Mouse (Mus musculus): ENCODE data around the gene Nrgn.

The Nrgn gene

DNA sequence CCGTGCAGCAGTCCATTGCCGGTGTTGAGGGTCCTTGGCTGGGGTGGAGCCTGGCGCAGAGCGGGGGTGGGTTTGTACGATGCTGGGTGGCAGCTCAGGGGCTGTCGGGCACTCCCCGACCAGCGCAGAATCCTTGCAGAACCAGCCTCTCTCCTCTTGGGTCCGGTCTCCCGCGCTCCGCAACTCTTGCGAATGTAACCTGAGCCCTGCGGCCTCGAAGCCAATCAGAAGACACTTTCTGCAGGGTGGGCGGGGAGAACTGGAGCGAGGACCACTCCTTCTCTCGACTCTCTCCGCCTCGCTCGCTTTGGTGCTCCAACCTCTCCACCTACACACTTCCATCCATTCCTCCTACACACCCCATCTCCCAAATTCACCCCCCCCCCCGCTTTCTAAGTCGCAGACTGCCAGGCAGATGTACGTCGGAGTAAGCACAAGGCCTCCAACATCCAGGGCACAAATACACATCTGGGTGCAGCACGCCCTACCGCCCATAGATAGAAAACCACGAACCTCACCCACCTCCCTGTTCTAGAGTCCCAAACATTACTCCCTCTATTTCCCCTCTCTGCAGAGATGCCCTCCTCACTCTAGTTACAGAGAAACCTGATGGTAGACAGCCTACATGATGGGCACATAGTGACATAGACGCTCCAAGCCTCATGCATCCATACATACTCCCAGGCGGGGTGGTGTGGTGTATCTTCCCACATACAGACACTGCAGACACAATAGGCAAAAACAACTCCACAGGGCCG is at the start of gene Nrgn:
TSS of gene Nrgn (minus strand) at position 369 of the 758 bp plus-strand sequence.
- peak; percentile 80 for DNase-seq (ENCODE audit: low spot score)

GRCm38 (mm10) chr9:37600538-37601205 is 48.0 kb upstream of the Nrgn start:
- DNase-seq (ENCODE audit: low spot score), result no peak

DNA sequence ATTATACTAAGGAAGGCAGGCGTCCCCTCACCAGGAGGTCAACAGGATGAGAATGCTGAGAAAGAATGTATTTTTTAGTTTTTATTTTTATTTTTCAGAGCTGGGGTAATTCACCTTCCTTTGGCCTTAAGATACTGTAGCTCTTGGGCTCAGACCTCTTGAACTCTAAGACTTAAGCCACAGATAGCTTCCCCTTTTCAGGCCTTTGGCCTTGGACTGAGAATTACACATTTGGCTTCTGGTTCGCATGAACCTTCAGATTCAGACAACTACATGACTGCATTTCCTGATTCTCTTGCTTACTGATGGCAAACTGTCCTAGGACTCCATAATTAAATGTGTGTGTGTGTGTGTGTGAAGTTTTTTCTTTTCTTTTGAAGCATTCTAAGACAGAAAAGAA is 45.9 kb upstream of the Nrgn start:
- DNase-seq (ENCODE audit: low spot score), result no peak

GRCm38 (mm10) chr9:37595570-37595969 is 42.9 kb upstream of the Nrgn start:
- no peak for DNase-seq (ENCODE audit: low spot score)

GRCm38 (mm10) chr9:37593690-37594089 is 41.0 kb upstream of the Nrgn start:
- no peak for DNase-seq (ENCODE audit: low spot score)

GRCm38 (mm10) chr9:37592633-37593032 is 39.9 kb upstream of the Nrgn start:
- no peak for DNase-seq (ENCODE audit: low spot score)

DNA sequence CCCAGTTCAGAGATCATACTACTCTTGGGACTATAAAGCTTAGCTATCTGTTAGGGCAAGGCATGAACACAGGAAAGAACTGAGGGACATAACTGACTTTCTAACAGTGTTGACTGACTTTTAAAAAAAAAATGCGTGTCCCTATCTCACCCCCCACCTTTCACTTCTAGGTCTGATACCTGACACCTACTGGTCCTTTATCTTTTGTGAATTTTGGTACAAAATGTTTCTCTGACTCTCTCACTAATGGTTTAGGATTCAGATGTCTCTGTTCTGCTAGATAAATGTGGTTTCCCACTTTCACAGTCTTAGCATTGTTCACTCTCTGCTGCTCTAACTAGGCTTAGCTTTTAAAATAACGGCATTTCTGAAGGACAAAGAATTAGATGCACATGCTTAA is 39.3 kb upstream of the Nrgn start:
- no peak for DNase-seq (ENCODE audit: low spot score)

DNA sequence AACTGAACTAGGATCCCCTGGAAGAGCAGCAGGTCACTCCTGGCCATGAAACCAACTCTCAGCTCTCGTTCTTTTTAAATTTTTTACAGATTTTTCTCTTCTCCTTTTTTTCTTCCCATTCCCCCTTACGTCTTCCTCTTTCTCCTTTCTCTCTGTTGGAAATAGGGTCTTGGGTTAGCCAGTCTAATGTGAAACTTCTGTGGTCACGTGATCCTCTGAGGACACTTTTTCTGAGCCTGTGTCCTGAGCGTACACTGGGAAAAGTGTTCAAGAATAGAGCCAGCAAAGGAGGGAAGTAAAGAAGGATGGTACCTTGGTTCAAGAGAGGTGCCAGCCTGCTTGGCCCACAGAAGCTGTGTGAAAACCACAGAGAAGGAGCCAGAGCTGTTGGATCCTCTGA is 37.7 kb upstream of the Nrgn start:
- DNase-seq (ENCODE audit: low spot score), result no peak

- no peak for DNase-seq (ENCODE audit: low spot score)
Measured at GRCm38 (mm10) chr9:37586718-37587117, 34.0 kb upstream of the Nrgn start.

DNA sequence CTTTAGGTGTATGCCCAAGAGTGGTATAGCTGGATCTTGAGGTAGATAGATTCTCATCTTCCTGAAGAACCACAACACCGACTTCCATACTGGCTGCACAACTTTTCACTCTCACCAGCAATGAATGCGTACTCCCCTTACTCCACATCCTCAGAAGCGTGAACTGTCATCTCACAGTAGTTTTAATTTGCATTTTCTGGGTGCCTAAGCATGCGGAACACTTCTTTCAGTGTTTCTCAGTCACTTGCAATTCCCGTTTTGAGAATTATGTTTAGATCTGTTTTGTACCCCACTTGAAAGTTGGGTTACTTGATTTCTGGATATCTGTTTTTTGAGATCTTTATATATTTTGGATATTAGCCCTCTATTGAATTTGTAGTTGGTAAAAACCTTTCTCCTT is 30.9 kb upstream of the Nrgn start:
- DNase-seq (ENCODE audit: low spot score), result no peak

GRCm38 (mm10) chr9:37576436-37576930 is 23.8 kb upstream of the Nrgn start:
- DNase-seq (ENCODE audit: low spot score), result peak; percentile 58

DNA sequence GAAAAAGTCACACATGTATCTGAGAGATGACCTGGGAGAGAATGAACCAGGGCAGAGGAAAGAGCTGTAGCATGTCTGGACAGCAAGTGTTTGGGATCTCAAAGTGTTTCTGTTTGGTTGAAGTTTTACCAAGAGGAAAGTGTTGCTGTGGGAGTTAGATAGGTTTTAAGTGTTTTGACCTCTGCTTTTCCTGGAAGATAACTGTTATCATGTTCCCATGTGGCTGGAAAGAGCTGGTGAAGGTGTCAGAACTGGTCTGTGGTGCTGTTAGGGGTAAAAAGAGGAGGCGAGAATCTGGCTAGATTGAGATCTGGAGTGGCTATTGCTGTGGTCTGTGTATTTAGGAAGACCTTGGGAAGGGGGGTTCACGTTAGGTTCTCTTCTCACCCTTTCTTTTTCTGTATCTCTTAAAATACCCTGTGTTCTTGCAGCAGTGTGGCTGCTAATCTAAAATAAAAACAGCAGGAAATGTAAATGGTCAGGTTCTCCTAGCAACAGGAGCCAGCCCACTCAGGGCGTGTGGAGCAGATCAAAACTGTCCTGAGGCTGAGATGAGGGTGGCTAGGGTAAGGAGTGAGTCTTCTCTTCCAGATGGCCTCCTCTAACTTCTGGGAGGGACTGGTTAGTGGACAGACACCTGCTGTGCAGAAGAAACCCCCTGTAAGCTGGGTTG is 19.6 kb upstream of the Nrgn start:
- DNase-seq (ENCODE audit: low spot score), result no peak

DNA sequence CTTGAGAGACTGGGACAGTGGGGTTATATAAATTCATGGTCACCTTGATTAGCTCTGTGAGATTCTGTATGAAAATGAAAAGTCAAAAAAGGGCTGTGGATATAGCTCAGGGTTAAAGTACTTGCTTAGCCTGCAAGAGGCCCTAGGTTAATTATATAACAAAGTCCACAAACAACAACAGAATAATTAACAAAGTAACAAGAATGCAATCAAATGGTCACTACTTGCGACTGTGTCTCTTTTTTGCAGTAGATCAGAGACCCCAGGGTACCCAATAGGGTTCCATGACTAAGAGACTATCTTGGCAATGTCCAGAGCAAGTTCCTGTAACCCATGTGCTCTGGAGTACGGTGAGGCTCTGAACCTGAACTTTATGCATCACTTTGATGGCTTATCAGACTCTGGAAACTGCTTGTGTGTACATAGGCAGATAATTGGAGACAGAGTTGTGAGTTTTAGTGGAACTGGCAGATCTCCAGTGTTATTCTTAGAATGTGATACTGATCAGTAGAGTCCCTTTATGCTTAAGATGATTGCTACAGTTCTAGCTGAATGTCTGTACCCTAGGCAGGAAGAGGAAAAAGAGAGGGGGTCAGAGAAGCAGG is 16.6 kb upstream of the Nrgn start:
- DNase-seq (ENCODE audit: low spot score), result no peak

DNA sequence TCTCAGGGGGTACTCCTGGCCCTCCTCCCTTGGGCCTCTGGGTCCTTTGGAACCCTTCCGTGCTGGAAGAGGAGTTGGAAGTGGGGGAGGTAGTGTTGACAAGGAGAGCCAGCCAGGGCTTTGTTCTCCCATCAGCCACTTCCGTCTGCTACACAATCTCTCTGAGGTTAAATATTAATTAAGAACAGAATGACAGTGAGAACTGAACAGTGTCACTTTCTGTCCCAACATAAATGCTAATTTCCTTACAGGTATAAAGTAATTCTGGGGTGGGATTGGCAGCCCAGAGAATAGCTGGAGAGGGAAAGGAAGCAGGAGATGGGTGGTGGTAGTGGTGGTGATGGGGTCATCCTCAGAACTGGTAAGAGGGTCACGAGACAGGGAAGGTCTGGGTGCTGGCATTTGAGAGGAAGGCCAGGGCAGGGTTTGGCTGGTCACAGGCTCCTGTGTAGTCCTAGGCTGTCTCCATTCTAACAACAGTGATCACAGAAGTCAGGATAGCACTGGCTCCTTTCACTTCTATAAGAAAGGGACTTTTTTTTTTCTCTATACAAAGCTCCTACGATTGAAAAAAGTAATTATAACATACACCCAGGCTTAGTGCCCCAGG is 16.0 kb upstream of the Nrgn start:
- no peak for DNase-seq (ENCODE audit: low spot score)

GRCm38 (mm10) chr9:37567892-37568604 is 15.3 kb upstream of the Nrgn start:
- DNase-seq (ENCODE audit: low spot score), result peak; percentile 61

GRCm38 (mm10) chr9:37567454-37567853 is 14.8 kb upstream of the Nrgn start:
- DNase-seq (ENCODE audit: low spot score), result no peak

DNA sequence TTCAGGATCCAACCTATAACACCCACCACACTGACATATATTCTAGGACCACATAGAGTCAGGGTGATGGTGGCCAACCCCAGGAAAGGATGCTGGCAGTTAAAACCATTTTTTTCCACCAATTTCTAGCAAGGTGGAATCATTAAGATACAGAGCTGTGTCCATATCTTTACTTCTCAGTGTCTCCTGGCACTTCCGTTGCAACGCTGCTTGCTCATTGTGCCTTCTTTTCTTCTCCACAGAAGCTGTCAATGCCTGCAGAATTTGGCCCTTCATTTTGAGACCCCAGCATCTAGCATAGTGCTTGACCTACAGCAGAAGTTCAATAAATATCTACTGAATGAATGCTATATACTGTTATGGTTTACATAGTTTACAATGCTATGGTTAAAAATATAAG is 14.3 kb upstream of the Nrgn start:
- DNase-seq (ENCODE audit: low spot score), result no peak

DNA sequence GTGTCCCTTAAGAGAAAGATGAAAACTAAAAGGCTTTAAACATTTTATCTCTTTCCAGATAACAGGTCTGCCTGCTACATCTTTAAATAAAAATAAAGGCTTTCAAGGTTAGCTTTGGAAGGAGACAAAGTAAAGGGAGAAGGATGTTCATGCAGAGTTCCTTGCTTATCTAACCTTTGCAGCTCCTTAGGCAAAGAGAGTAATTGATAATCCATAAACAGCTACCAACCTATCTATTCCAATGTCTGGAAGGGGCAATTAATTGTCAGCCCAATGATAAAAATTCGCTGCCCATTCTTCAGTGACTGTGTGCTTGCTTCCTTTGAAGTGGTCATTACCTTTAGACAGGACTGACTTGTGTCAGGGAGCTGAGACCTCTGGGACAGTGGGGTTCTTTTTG is 11.1 kb upstream of the Nrgn start:
- no peak for DNase-seq (ENCODE audit: low spot score)

DNA sequence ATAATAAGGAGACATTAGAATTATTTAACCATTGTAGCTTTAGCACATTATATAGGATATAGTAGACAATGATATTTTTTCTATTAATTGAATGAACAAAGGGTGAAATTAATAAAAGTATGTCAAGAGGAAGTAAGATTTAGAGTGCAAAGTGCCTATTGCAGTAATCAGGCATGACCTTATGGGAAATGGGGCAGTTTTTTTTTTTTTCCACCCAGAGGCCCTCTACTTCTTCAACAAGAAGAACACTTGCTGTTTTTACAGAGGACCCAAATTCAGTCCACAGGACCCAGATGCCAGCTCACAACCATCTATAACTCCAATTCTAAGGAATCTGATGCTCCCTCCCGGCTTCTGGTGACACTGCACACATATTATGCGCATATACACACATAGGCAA is 7.9 kb upstream of the Nrgn start:
- DNase-seq (ENCODE audit: low spot score), result no peak

- no peak for DNase-seq (ENCODE audit: low spot score)
Measured at GRCm38 (mm10) chr9:37556366-37556765, 3.7 kb upstream of the Nrgn start.
